Mouse (Mus musculus) forebrain, embryonic 12.5 days (tissue): ENCODE results near the gene Srcin1. TPM values are rescaled to one million over a fixed set of nuclear protein-coding genes. Genes with fewer than 3 reads are reported as not detected.

Experiments used
- ATAC-seq: fragments of 200-750 bp; cut with Nextera tagmentation; 2 replicates; pipeline ENCODE4 v1.8.0; 2017; ENCODE audit warnings: moderate TSS enrichment; ENCODE audit not compliant: low FRiP score
- H3K27ac ChIP-seq: fragments of 300-500 bp; sonication (generic); 2 replicates; pipeline ENCODE4 v1.5.1; 2016; ENCODE audit warnings: mild to moderate bottlenecking
- H3K27me3 ChIP-seq: fragments of 300-500 bp; sonication (generic); 2 replicates; pipeline ENCODE4 v1.6.1; 2016; ENCODE audit warnings: mild to moderate bottlenecking
- H3K36me3 ChIP-seq: fragments of 300-500 bp; sonication (generic); replicated peaks from 2 replicates; pipeline ENCODE4 v1.6.1; 2016; ENCODE audit warnings: mild to moderate bottlenecking
- H3K4me1 ChIP-seq: fragments of 300-500 bp; sonication (generic); 2 replicates; pipeline ENCODE4 v1.6.1; 2016
- H3K4me2 ChIP-seq: fragments of 300-500 bp; sonication (generic); 2 replicates; pipeline ENCODE4 v1.6.1; 2016; ENCODE audit warnings: mild to moderate bottlenecking, moderate library complexity
- H3K4me3 ChIP-seq: fragments of 300-500 bp; sonication (generic); replicated peaks from 2 replicates; pipeline ENCODE4 v1.5.1; 2016; ENCODE audit warnings: mild to moderate bottlenecking
- H3K9ac ChIP-seq: fragments of 300-500 bp; sonication (generic); 2 replicates; pipeline ENCODE4 v1.6.1; 2016; ENCODE audit warnings: mild to moderate bottlenecking
- H3K9me3 ChIP-seq: fragments of 300-500 bp; sonication (generic); 2 replicates; pipeline ENCODE4 v1.6.1; 2016
- WGBS: fragments of 180-500 bp; shearing (Covaris S2); methylation state at CpG from one replicate; pipeline ENCODE4 v1.1.7; 2016; 5-methylcytosine and 5-hydroxymethylcytosine counted together
- polyA plus RNA-seq: library from polyadenylated mRNA; unstranded; fragments of >200 nt; fragmentation: Nextera tagmentation; extraction: Ambion mirVana; gene quantifications from 2 replicates; pipeline ENCODE4 v1.2.1, GENCODE M21; 2016

The Srcin1 gene
- polyA plus RNA-seq, 1 experiment from 2014 or later, result 5.7 TPM

- Histone ChIP-seq H3K4me2 (no peak overlapping the region), H3K4me1 (peaks cover 22% of the 10 kb centered on the region), H3K9ac (no peak overlapping the region), H3K4me3 (no peak overlapping the region), H3K27me3 (no peaks in the 10 kb centered on the region; the same call in 1 of the 2 replicates), H3K27ac (peak overlapping the region; percentile 79; the same call in 1 of the 2 replicates), H3K36me3 (peaks cover 58% of the 10 kb centered on the region), H3K9me3 (no peaks in the 10 kb centered on the region)
- WGBS, result 89% methylated on average over 6 of the region's 6 CpGs
- ATAC-seq, result no peak
Observed at GRCm38 (mm10) chr11:97525313-97525712, 50.7 kb downstream of the Srcin1 start.

DNA sequence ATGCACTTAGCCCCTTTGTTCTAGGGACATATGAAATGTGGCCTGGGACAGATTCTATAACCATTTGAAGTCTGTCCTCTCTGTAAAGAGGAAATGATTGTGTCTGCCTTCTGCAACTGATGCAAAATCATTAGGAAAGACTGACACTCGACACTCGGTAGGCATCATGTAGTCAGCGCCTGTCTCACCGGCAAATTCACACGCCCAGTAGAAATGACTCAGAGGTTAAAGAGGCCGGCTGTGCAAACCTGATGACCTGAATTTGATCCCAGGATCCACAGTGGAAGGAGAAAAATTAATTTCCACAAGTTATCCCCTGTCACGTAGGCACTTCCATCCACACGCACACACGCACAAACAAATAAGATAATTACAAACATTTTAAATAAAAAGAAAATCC is 51.7 kb downstream of the Srcin1 start:
- peak; percentile 6; the same call in 1 of the 2 replicates for ATAC-seq
- no peaks in the 10 kb centered on the region for H3K9me3 ChIP-seq
- H3K27ac ChIP-seq, result peak overlapping the region; percentile 79
- no peak overlapping the region for H3K9ac ChIP-seq
- H3K4me1 ChIP-seq, result peaks cover 22% of the 10 kb centered on the region
- H3K27me3 ChIP-seq, result no peaks in the 10 kb centered on the region; the same call in 1 of the 2 replicates
- no peak overlapping the region for H3K4me3 ChIP-seq
- H3K36me3 ChIP-seq, result peaks cover 64% of the 10 kb centered on the region
- no peak overlapping the region for H3K4me2 ChIP-seq
- 68% methylated on average over 9 of the region's 9 CpGs for WGBS

GRCm38 (mm10) chr11:97523827-97524261 is 52.1 kb downstream of the Srcin1 start:
- no peak overlapping the region for H3K4me3 ChIP-seq
- no peaks in the 10 kb centered on the region; the same call in 1 of the 2 replicates for H3K27me3 ChIP-seq
- peak overlapping the region; percentile 79 for H3K27ac ChIP-seq
- H3K36me3 ChIP-seq, result peaks cover 64% of the 10 kb centered on the region
- 0% methylated on average over 1 of the region's 1 CpGs for WGBS
- H3K9me3 ChIP-seq, result no peaks in the 10 kb centered on the region
- H3K9ac ChIP-seq, result 0 out of 2 replicates have a peak overlapping the region, but pooled peaks have one; percentile 29
- H3K4me2 ChIP-seq, result no peak overlapping the region
- H3K4me1 ChIP-seq, result peaks cover 22% of the 10 kb centered on the region
- peak; percentile 75 for ATAC-seq

DNA sequence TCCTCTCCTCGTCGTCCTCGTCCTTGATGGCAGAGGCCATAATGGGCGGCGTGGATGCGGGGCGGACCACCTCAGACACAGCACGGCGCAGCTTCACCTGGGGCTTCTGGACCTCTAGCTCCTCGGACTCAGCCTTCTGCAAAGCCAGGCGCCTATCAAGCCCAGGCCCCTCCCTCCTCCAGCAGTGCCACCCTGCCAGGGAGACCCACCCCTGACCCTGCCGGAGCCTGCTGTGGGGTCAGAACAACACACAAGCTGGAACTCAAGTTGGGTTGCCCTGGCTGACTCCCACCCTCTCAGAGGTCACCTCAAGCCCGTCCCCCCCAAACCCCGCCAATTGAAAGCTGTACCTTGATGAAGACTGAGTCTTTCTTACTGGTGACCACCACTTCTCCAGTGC is 52.9 kb downstream of the Srcin1 start:
- H3K4me2 ChIP-seq, result no peak overlapping the region
- H3K4me1 ChIP-seq, result peaks cover 22% of the 10 kb centered on the region
- peaks cover 67% of the 10 kb centered on the region for H3K36me3 ChIP-seq
- no peak overlapping the region for H3K4me3 ChIP-seq
- WGBS, result 89% methylated on average over 14 of the region's 14 CpGs
- no peak for ATAC-seq
- no peaks in the 10 kb centered on the region; the same call in 1 of the 2 replicates for H3K27me3 ChIP-seq
- 0 out of 2 replicates have a peak overlapping the region, but pooled peaks have one; percentile 29 for H3K9ac ChIP-seq
- H3K9me3 ChIP-seq, result no peaks in the 10 kb centered on the region
- H3K27ac ChIP-seq, result peak overlapping the region; percentile 79

GRCm38 (mm10) chr11:97521741-97522474 is 54.1 kb downstream of the Srcin1 start:
- Histone ChIP-seq H3K27me3 (no peaks in the 10 kb centered on the region; the same call in 1 of the 2 replicates), H3K27ac (no peak overlapping the region), H3K36me3 (peaks cover 77% of the 10 kb centered on the region), H3K4me3 (no peak overlapping the region), H3K4me1 (peaks cover 22% of the 10 kb centered on the region), H3K9ac (peak overlapping the region; percentile 2; the same call in 1 of the 2 replicates), H3K9me3 (no peaks in the 10 kb centered on the region), H3K4me2 (no peak overlapping the region)
- ATAC-seq, result no peak
- WGBS, result 89% methylated on average over 29 of the region's 29 CpGs

GRCm38 (mm10) chr11:97520541-97520940 is 55.4 kb downstream of the Srcin1 start:
- H3K9ac ChIP-seq, result no peak overlapping the region
- H3K27ac ChIP-seq, result no peak overlapping the region
- H3K36me3 ChIP-seq, result peaks cover 73% of the 10 kb centered on the region
- no peak for ATAC-seq
- no peaks in the 10 kb centered on the region; the same call in 1 of the 2 replicates for H3K27me3 ChIP-seq
- 94% methylated on average over 7 of the region's 7 CpGs for WGBS
- H3K4me2 ChIP-seq, result no peak overlapping the region
- H3K9me3 ChIP-seq, result no peaks in the 10 kb centered on the region
- H3K4me1 ChIP-seq, result peaks cover 22% of the 10 kb centered on the region
- no peak overlapping the region for H3K4me3 ChIP-seq

- H3K4me2 ChIP-seq, result no peak overlapping the region
- no peaks in the 10 kb centered on the region for H3K27me3 ChIP-seq
- H3K4me3 ChIP-seq, result no peak overlapping the region
- no peaks in the 10 kb centered on the region for H3K9me3 ChIP-seq
- peaks cover 32% of the 10 kb centered on the region for H3K4me1 ChIP-seq
- ATAC-seq, result no peak
- H3K9ac ChIP-seq, result no peak overlapping the region
- no peak overlapping the region for H3K27ac ChIP-seq
- WGBS, result 77% methylated on average over 3 of the region's 3 CpGs
- H3K36me3 ChIP-seq, result peaks cover 29% of the 10 kb centered on the region
Observed at GRCm38 (mm10) chr11:97513066-97513465, 62.9 kb downstream of the Srcin1 start.

DNA sequence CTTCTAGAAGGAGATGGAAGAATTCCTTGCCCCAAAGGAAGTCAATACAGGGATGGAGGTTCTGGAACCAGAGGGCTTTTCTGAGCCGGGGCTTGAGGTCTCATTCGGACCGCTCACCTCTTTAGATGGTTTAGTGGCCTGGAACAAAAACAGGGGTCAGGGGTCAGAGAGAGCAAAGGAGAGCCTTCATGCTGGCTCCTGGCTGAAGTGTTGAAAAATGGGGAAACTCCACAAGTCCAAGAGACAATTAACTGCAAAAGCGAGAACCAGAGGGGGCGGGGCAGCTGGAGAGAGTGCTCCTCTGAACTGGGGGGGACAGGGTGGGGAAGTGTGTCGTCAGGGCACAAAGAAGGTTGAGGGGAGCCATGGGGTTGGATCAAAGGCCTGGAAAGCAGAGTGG is 63.5 kb downstream of the Srcin1 start:
- no peak for ATAC-seq
- H3K4me2 ChIP-seq, result no peak overlapping the region
- H3K27ac ChIP-seq, result no peak overlapping the region
- H3K9me3 ChIP-seq, result no peaks in the 10 kb centered on the region
- no peak overlapping the region for H3K4me3 ChIP-seq
- WGBS, result 15% methylated on average over 6 of the region's 6 CpGs
- H3K9ac ChIP-seq, result no peak overlapping the region
- peaks cover 25% of the 10 kb centered on the region for H3K36me3 ChIP-seq
- no peaks in the 10 kb centered on the region for H3K27me3 ChIP-seq
- peaks cover 32% of the 10 kb centered on the region for H3K4me1 ChIP-seq

GRCm38 (mm10) chr11:97511661-97512369 is 64.2 kb downstream of the Srcin1 start:
- no peaks in the 10 kb centered on the region for H3K9me3 ChIP-seq
- no peak overlapping the region for H3K27ac ChIP-seq
- H3K27me3 ChIP-seq, result no peaks in the 10 kb centered on the region
- WGBS, result 52% methylated on average over 13 of the region's 13 CpGs
- peaks cover 32% of the 10 kb centered on the region for H3K4me1 ChIP-seq
- no peak overlapping the region for H3K9ac ChIP-seq
- no peak overlapping the region for H3K4me2 ChIP-seq
- peaks cover 20% of the 10 kb centered on the region for H3K36me3 ChIP-seq
- H3K4me3 ChIP-seq, result no peak overlapping the region
- ATAC-seq, result no peak

GRCm38 (mm10) chr11:97510966-97511660 is 64.9 kb downstream of the Srcin1 start:
- Histone ChIP-seq H3K9ac (no peak overlapping the region), H3K27me3 (no peaks in the 10 kb centered on the region), H3K36me3 (peaks cover 18% of the 10 kb centered on the region), H3K27ac (no peak overlapping the region), H3K9me3 (no peaks in the 10 kb centered on the region), H3K4me3 (no peak overlapping the region), H3K4me2 (no peak overlapping the region), H3K4me1 (peaks cover 32% of the 10 kb centered on the region)
- WGBS, result 24% methylated on average over 10 of the region's 10 CpGs
- ATAC-seq, result no peak

GRCm38 (mm10) chr11:97509715-97510485 is 66.1 kb downstream of the Srcin1 start:
- Histone ChIP-seq H3K27ac (no peak overlapping the region; the same call in 1 of the 2 replicates), H3K9me3 (no peaks in the 10 kb centered on the region), H3K27me3 (no peaks in the 10 kb centered on the region; the same call in 1 of the 2 replicates), H3K4me2 (no peak overlapping the region), H3K9ac (no peak overlapping the region), H3K36me3 (peaks cover 6% of the 10 kb centered on the region; the same call in 1 of the 2 replicates), H3K4me1 (peaks cover 32% of the 10 kb centered on the region), H3K4me3 (no peak overlapping the region)
- WGBS, result 48% methylated on average over 24 of the region's 24 CpGs
- ATAC-seq, result peak; percentile 42; the same call in 1 of the 2 replicates
